Comparison of ENCODE assay signal across 8 mouse cellular contexts in genomic region chrX:135797212-135797644, GRCm38 (mm10). TPM values are rescaled to one million over a fixed set of nuclear protein-coding genes. Genes with fewer than 3 reads are reported as not detected.
DNase-seq lines count a peak whose midpoint lies in the region; ATAC-seq and TF ChIP-seq lines count a peak whose summit lies in the region.
"Not testable (repeated sequence)": the region's sequence is repeated elsewhere in the genome, so short reads cannot be mapped to it uniquely, and the experiment has no call there.

Bhlhb9 (plus strand) TSS chrX:135797594.

- WGBS in embryonic facial prominence, embryonic 13.5 days: 22% methylated on average over 4 of the region's 5 CpGs
- WGBS in limb, embryonic 10.5 days: 4% methylated on average over 4 of the region's 5 CpGs
- 16% methylated on average over 3 of the region's 5 CpGs for WGBS in midbrain, embryonic 11.5 days
- WGBS in small intestine, adult 2 months: 8% methylated on average over 3 of the region's 5 CpGs

- H3K27me3 ChIP-seq in embryonic facial prominence, embryonic 13.5 days; midbrain, embryonic 11.5 days (ENCODE audit: control insufficient read depth, insufficient read depth, low read length); small intestine, adult 2 months (ENCODE audit: control insufficient read depth, insufficient read depth, low read length): not testable (repeated sequence)
- peaks cover 61% of the 10 kb centered on the region for H3K27me3 ChIP-seq in limb, embryonic 10.5 days (ENCODE audit: low read depth, poor library complexity, severe bottlenecking)

- H3K27ac ChIP-seq in embryonic facial prominence, embryonic 13.5 days: peak within 1 kb of the TSS; percentile 22; the same call in 1 of the 2 replicates
- H3K27ac ChIP-seq in limb, embryonic 10.5 days: peak within 1 kb of the TSS; percentile 79
- peak within 1 kb of the TSS; percentile 30; the same call in 1 of the 2 replicates for H3K27ac ChIP-seq in midbrain, embryonic 11.5 days (ENCODE audit: low read depth, low read length)
- H3K27ac ChIP-seq in small intestine, adult 2 months (ENCODE audit: insufficient read depth, low read depth, low read length): not testable (repeated sequence)

- peak; percentile 40 for DNase-seq in A20 (ENCODE audit: low read depth, low spot score)
- not testable (repeated sequence) for DNase-seq in adrenal gland, postnatal 4 days (ENCODE audit: low spot score in 2 of 2); midbrain, embryonic 11.5 days (ENCODE audit: low spot score, missing footprints)
- DNase-seq in heart, adult 8-10 months (ENCODE audit: low spot score): peak; percentile 44
- peak; percentile 23 for DNase-seq in kidney, adult 18-20 months
- peak; percentile 31 for DNase-seq in limb, embryonic 10.5 days (ENCODE audit: low spot score)

- not testable (repeated sequence) for TF ChIP-seq CTCF in small intestine, adult 2 months (IDR thresholded peaks at IDR 0.05; ENCODE audit: extremely low read depth, insufficient read length, insufficient replicate concordance, low read depth, low read length)

- not testable (repeated sequence) for ATAC-seq in embryonic facial prominence, embryonic 13.5 days (ENCODE audit: insufficient number of reproducible peaks, insufficient read depth, low FRiP score, low TSS enrichment, low read depth)
- ATAC-seq in midbrain, embryonic 11.5 days (ENCODE audit: low FRiP score): 0 out of 2 replicates have a peak, but pooled peaks have one; percentile 14

- peak within 1 kb of the TSS; percentile 77 for H3K9ac ChIP-seq in embryonic facial prominence, embryonic 13.5 days
- H3K9ac ChIP-seq in midbrain, embryonic 11.5 days (ENCODE audit: low read length): peak within 1 kb of the TSS; percentile 63

- H3K4me3 ChIP-seq in embryonic facial prominence, embryonic 13.5 days: peak within 1 kb of the TSS; percentile 60
- H3K4me3 ChIP-seq in limb, embryonic 10.5 days: peak within 1 kb of the TSS; percentile 62
- peak within 1 kb of the TSS; percentile 47 for H3K4me3 ChIP-seq in midbrain, embryonic 11.5 days (ENCODE audit: low read depth, low read length)
- H3K4me3 ChIP-seq in small intestine, adult 2 months (ENCODE audit: low read depth, low read length): peak within 1 kb of the TSS; percentile 54

- H3K36me3 ChIP-seq in embryonic facial prominence, embryonic 13.5 days: peaks cover 26% of the 10 kb centered on the region
- H3K36me3 ChIP-seq in limb, embryonic 10.5 days: peaks cover 30% of the 10 kb centered on the region
- not testable (repeated sequence) for H3K36me3 ChIP-seq in midbrain, embryonic 11.5 days (ENCODE audit: control insufficient read depth, insufficient read depth, low read length); small intestine, adult 2 months (ENCODE audit: control insufficient read depth, insufficient read depth, low read length)

- not testable (repeated sequence) for H3K9me3 ChIP-seq in embryonic facial prominence, embryonic 13.5 days; limb, embryonic 10.5 days (replicated peaks); midbrain, embryonic 11.5 days (ENCODE audit: control insufficient read depth, low read length)

- not testable (repeated sequence) for H3K4me1 ChIP-seq in embryonic facial prominence, embryonic 13.5 days; limb, embryonic 10.5 days; midbrain, embryonic 11.5 days (ENCODE audit: control insufficient read depth, insufficient read depth, low read length); small intestine, adult 2 months (ENCODE audit: control insufficient read depth, insufficient read depth, insufficient read length, low read length)

- H3K4me2 ChIP-seq in embryonic facial prominence, embryonic 13.5 days: peak within 1 kb of the TSS; percentile 60
- H3K4me2 ChIP-seq in midbrain, embryonic 11.5 days: peak within 1 kb of the TSS; percentile 59

- TF ChIP-seq POLR2A in small intestine, adult 2 months (IDR thresholded peaks at IDR 0.05; ENCODE audit: low read depth, low read length): not testable (repeated sequence)

RNA-seq across cellular contexts. Expression of gene Bhlhb9, which starts in this region (rescaled TPM):
- total RNA-seq in adrenal gland, postnatal 4 days (2021): 10 to 100 TPM; 34.8 to 36.8 TPM
- polyA plus RNA-seq in embryonic facial prominence, embryonic 13.5 days (2015; fragmentation: Nextera tagmentation; extraction: Ambion mirVana): 66.0 and 67.2 TPM in 2 replicates
- 10 to 100 TPM in 2 of 4 experiments, 1 to 10 TPM in 2; 7.5 to 16.9 (median 13.2) TPM for total RNA-seq in heart, adult 8-10 months (2022)
- polyA plus RNA-seq in limb, embryonic 10.5 days (2016; fragmentation: Nextera tagmentation; extraction: Ambion mirVana): 48.5 and 57.1 TPM in 2 replicates
- 67.1 and 79.6 TPM in 2 replicates for polyA plus RNA-seq in midbrain, embryonic 11.5 days (2014; fragmentation: Nextera tagmentation; extraction: Ambion mirVana)
- 0.13 and 0.52 TPM in 2 replicates for polyA plus RNA-seq in small intestine, adult 2 months (2012; rRNA removed)

Comparison
In these comparisons a context has a peak if more than half of its experiments do, and no peak if none do; other contexts are left out.
1. RNA of gene Bhlhb9 (polyA plus RNA-seq): 66.0 to 67.2 TPM in embryonic facial prominence, embryonic 13.5 days, 67.1 to 79.6 TPM in midbrain, embryonic 11.5 days and 48.5 to 57.1 TPM in limb, embryonic 10.5 days; 0.13 to 0.52 TPM in small intestine, adult 2 months; every median in the first group is over 10 times any median in the second.
2. Peak in every context shown above with its lines, with median percentiles within 50 percentile points of each other: H3K4me3 ChIP-seq.